Mouse (Mus musculus) ES-Bruce4 (cell line): ENCODE results near the gene Nutf2. TPM values are rescaled to one million over a fixed set of nuclear protein-coding genes. Genes with fewer than 3 reads are reported as not detected.
A peak's percentile ranks its signal among the peaks of the same experiment; 100 is the strongest.

Experiments
- H3K27ac ChIP-seq: 2 replicates; pipeline ENCODE4 v1.5.1; 2012; ENCODE audit warnings: low read length, inconsistent platforms; ENCODE audit not compliant: insufficient read depth
- H3K27me3 ChIP-seq: 2 replicates; pipeline ENCODE4 v1.6.1; 2012; ENCODE audit warnings: mild to moderate bottlenecking, low read length, inconsistent platforms; ENCODE audit not compliant: control insufficient read depth, poor library complexity, insufficient read depth, severe bottlenecking
- H3K36me3 ChIP-seq: 2 replicates; pipeline ENCODE4 v1.6.1; 2012; ENCODE audit warnings: inconsistent platforms, mild to moderate bottlenecking, low read length, moderate library complexity; ENCODE audit not compliant: control insufficient read depth, poor library complexity, insufficient read depth, severe bottlenecking
- H3K4me1 ChIP-seq: one replicate; pipeline ENCODE4 v1.8.1; 2011; ENCODE audit warnings: low read length; ENCODE audit not compliant: control insufficient read depth, insufficient read depth
- H3K4me3 ChIP-seq: 2 replicates; pipeline ENCODE4 v1.5.1; 2011; ENCODE audit warnings: low read depth, mild to moderate bottlenecking, low read length
- H3K9ac ChIP-seq: 2 replicates; pipeline ENCODE4 v1.6.1; 2012; ENCODE audit warnings: low read depth, mild to moderate bottlenecking, inconsistent platforms; ENCODE audit not compliant: poor library complexity, severe bottlenecking
- H3K9me3 ChIP-seq: replicated peaks from 2 replicates; pipeline ENCODE4 v1.6.1; 2012; ENCODE audit warnings: mild to moderate bottlenecking, low read length, inconsistent platforms; ENCODE audit not compliant: control insufficient read depth, poor library complexity, insufficient read depth, severe bottlenecking
- CTCF ChIP-seq: IDR thresholded peaks from one replicate; pipeline ENCODE4 v1.8.1; 2011; ENCODE audit warnings: low read depth, low read length
- EP300 ChIP-seq: IDR thresholded peaks from 2 replicates; pipeline ENCODE4 v1.6.1; 2011; ENCODE audit warnings: low read depth, low read length; ENCODE audit not compliant: insufficient read depth
- POLR2A ChIP-seq: IDR thresholded peaks from one replicate; pipeline ENCODE4 v1.8.1; 2011; ENCODE audit warnings: low read length; ENCODE audit not compliant: insufficient read depth
- polyA plus RNA-seq: library from polyadenylated mRNA; stranded (reverse); fragments of >200 nt; gene quantifications from 2 replicates; pipeline ENCODE4 v1.2.4, GENCODE M21; 2011; ENCODE audit warnings: low read depth; ENCODE audit not compliant: missing spikeins, insufficient read depth, insufficient read length

The Nutf2 gene
- polyA plus RNA-seq, 1 experiment = 29.9 TPM

- Histone ChIP-seq H3K9me3 (no peaks in the 10 kb centered on the region), H3K36me3 (peaks cover 62% of the 10 kb centered on the region), H3K27me3 (no peaks in the 10 kb centered on the region), H3K4me3 (no peak overlapping the region), H3K27ac (no peak overlapping the region), H3K9ac (no peak overlapping the region), H3K4me1 (no peaks in the 10 kb centered on the region)
- no peak for TF ChIP-seq POLR2A
- no peak for TF ChIP-seq EP300
- no peak for TF ChIP-seq CTCF
Measured at GRCm38 (mm10) chr8:105889756-105890465, 29.5 kb downstream of the Nutf2 start.

DNA sequence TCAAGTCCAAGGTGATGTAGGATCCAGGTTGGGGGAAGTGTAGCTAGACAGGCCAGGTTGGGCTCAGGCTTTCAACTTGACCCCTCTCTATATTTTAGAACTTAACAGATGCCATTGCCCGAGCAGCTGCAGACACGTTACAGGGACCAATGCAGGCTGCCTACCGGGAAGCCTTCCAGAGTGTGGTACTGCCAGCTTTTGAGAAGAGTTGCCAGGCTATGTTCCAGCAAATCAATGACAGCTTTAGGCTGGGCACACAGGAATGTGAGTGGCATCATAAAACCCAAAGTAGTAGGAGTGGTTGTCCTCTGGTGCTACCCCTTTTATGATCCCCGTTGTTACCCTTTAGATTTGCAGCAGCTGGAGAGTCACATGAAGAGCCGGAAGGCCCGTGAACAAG, 30.5 kb downstream of the Nutf2 start:
- peaks cover 52% of the 10 kb centered on the region for H3K36me3 ChIP-seq
- no peak overlapping the region for H3K4me3 ChIP-seq
- H3K4me1 ChIP-seq = no peaks in the 10 kb centered on the region
- H3K9ac ChIP-seq = no peak overlapping the region
- no peak overlapping the region for H3K27ac ChIP-seq
- no peaks in the 10 kb centered on the region for H3K9me3 ChIP-seq
- TF ChIP-seq EP300 = no peak
- no peak for TF ChIP-seq POLR2A
- TF ChIP-seq CTCF = no peak
- H3K27me3 ChIP-seq = no peaks in the 10 kb centered on the region

- TF ChIP-seq CTCF (peak; percentile 52), EP300 (no peak)
- Histone ChIP-seq H3K9me3 (no peaks in the 10 kb centered on the region), H3K27me3 (no peaks in the 10 kb centered on the region), H3K9ac (no peak overlapping the region), H3K4me1 (no peaks in the 10 kb centered on the region), H3K36me3 (peaks cover 37% of the 10 kb centered on the region), H3K27ac (no peak overlapping the region), H3K4me3 (no peak overlapping the region)
Measured at GRCm38 (mm10) chr8:105892432-105892831, 32.1 kb downstream of the Nutf2 start.

- TF ChIP-seq CTCF (no peak), EP300 (no peak), POLR2A (no peak)
- Histone ChIP-seq H3K4me3 (0 out of 2 replicates have a peak within 1 kb of the TSS, but pooled peaks have one; percentile 1), H3K9ac (0 out of 2 replicates have a peak within 1 kb of the TSS, but pooled peaks have one; percentile 11), H3K4me1 (no peaks in the 10 kb centered on the region), H3K27me3 (no peaks in the 10 kb centered on the region), H3K27ac (no peak within 1 kb of the TSS), H3K9me3 (no peaks in the 10 kb centered on the region), H3K36me3 (peaks cover 30% of the 10 kb centered on the region)
Measured at GRCm38 (mm10) chr8:105893339-105893738, 33.0 kb downstream of the Nutf2 start, which contains the start of gene Nrn1l. TSS of gene Nrn1l (plus strand) at chr8:105893567.

- Histone ChIP-seq H3K27me3 (no peaks in the 10 kb centered on the region), H3K9me3 (no peaks in the 10 kb centered on the region), H3K27ac (no peak overlapping the region), H3K9ac (no peak overlapping the region), H3K36me3 (no peaks in the 10 kb centered on the region), H3K4me3 (no peak overlapping the region), H3K4me1 (no peaks in the 10 kb centered on the region)
- TF ChIP-seq POLR2A = no peak
- no peak for TF ChIP-seq EP300
- no peak for TF ChIP-seq CTCF
Measured at GRCm38 (mm10) chr8:105897801-105898480, 37.6 kb downstream of the Nutf2 start.
